In the genomic region with DNA sequence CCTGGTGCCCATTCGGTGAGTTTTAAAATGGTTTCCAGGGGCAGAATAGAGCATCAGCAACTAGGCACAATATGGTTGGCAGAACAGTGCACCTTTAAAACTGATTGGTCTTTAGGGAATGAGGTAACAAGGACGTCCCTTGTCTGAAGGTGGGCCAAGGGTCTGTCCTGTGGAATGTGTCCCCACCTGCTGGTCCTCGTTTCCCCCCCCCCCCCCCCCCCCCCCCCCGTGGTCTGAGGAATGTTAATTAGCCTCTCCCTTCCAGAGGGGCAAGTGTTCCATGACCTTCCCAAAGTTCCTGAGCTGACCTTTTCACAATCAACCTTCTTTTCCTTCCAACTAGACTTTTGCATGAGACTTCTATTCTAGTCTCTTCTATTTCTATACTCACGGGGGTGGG, we compare ENCODE assay signal across 28 mouse cellular contexts.
"Had no signal": no experiment of that assay in that cellular context is flagged by ENCODE, and none has a peak within 500 bp of the region (broad histone marks: within the 10 kb centered on the region; RNA-seq: fewer than 3 reads in every experiment).

No protein-coding gene starts in this region.

- H3K4me2 ChIP-seq: heart, embryonic 11.5 days; heart, embryonic 13.5 days; heart, embryonic 15.5 days; hindbrain, embryonic 13.5 days; hindbrain, embryonic 15.5 days; kidney, embryonic 15.5 days; limb, embryonic 13.5 days; limb, embryonic 15.5 days; liver, embryonic 12.5 days had no signal

- H3K4me3 ChIP-seq: heart, adult 2 months; heart, embryonic 13.5 days; heart, embryonic 15.5 days; hindbrain, embryonic 13.5 days; hindbrain, embryonic 15.5 days; kidney, embryonic 15.5 days; left cerebral cortex, adult 2 months; limb, embryonic 13.5 days; limb, embryonic 15.5 days; liver, embryonic 12.5 days had no signal

- H3K4me1 ChIP-seq: hindbrain, embryonic 13.5 days; hindbrain, embryonic 15.5 days had no signal

- H3K9me3 ChIP-seq: heart, embryonic 13.5 days; heart, embryonic 15.5 days; hindbrain, embryonic 13.5 days; hindbrain, embryonic 15.5 days; kidney, embryonic 15.5 days; limb, embryonic 13.5 days; limb, embryonic 15.5 days; liver, embryonic 12.5 days had no signal

- ATAC-seq: hindbrain, postnatal 0 days; intestine, embryonic 16.5 days; liver, embryonic 12.5 days had no signal

- H3K27me3 ChIP-seq: heart, embryonic 13.5 days; heart, embryonic 15.5 days; hindbrain, embryonic 13.5 days; hindbrain, embryonic 15.5 days; kidney, embryonic 15.5 days; limb, embryonic 13.5 days; limb, embryonic 15.5 days; liver, embryonic 12.5 days had no signal

- DNase-seq: gastrocnemius, postnatal 14 days; gastrocnemius, postnatal 36 days; heart, adult 11 months; heart, adult 2 months; heart, postnatal 14 days; heart, postnatal 36 days; kidney, adult 11 months; kidney, adult 2 months; kidney, adult 9 months; kidney, postnatal 14 days; kidney, postnatal 36 days; layer of hippocampus, adult 9-11 months; layer of hippocampus, postnatal 36 days; left cerebral cortex, postnatal 4 days had no signal

- H3K36me3 ChIP-seq: heart, embryonic 13.5 days; heart, embryonic 15.5 days; hindbrain, embryonic 13.5 days; hindbrain, embryonic 15.5 days; kidney, embryonic 15.5 days; limb, embryonic 13.5 days; limb, embryonic 15.5 days; liver, embryonic 12.5 days had no signal

- H3K27ac ChIP-seq: heart, adult 2 months; heart, embryonic 13.5 days; heart, embryonic 15.5 days; hindbrain, embryonic 13.5 days; hindbrain, embryonic 15.5 days; hindbrain, postnatal 0 days; kidney, postnatal 0 days; left cerebral cortex, adult 2 months; limb, embryonic 13.5 days; limb, embryonic 15.5 days; liver, embryonic 12.5 days; liver, embryonic 14.5 days had no signal

- H3K9ac ChIP-seq: heart, embryonic 13.5 days; heart, embryonic 15.5 days; hindbrain, embryonic 13.5 days; hindbrain, embryonic 15.5 days; kidney, embryonic 15.5 days; limb, embryonic 13.5 days; limb, embryonic 15.5 days; liver, embryonic 12.5 days; liver, embryonic 14.5 days had no signal
